Mouse (Mus musculus) hindbrain, postnatal 0 days (tissue): ENCODE data around the gene Gm49601. TPM values are rescaled to one million over a fixed set of nuclear protein-coding genes. Genes with fewer than 3 reads are reported as not detected.

ENCODE experiments used
- ATAC-seq: fragments of 200-750 bp; cut with Nextera tagmentation; 2 replicates; pipeline ENCODE4 v1.8.0; 2017; ENCODE audit warnings: mild to moderate bottlenecking, moderate TSS enrichment, moderate library complexity
- DNase-seq: peaks from one replicate; pipeline ENCODE4 v3.0.0-alpha.2; 2015; ENCODE audit warnings: low spot score
- H3K27ac ChIP-seq: fragments of 300-500 bp; sonication (generic); 2 replicates; pipeline ENCODE4 v1.5.1; 2014; ENCODE audit warnings: mild to moderate bottlenecking
- H3K27me3 ChIP-seq: fragments of 300-500 bp; sonication (generic); 2 replicates; pipeline ENCODE4 v1.6.1; 2014; ENCODE audit warnings: low read length, mixed read lengths; ENCODE audit not compliant: insufficient read depth
- H3K36me3 ChIP-seq: fragments of 300-500 bp; sonication (generic); 2 replicates; pipeline ENCODE4 v1.6.1; 2014; ENCODE audit warnings: low read length, mixed read lengths; ENCODE audit not compliant: insufficient read depth
- H3K4me1 ChIP-seq: fragments of 300-500 bp; sonication (generic); 2 replicates; pipeline ENCODE4 v1.6.1; 2014; ENCODE audit warnings: antibody characterized with exemption, low read length, mixed read lengths; ENCODE audit not compliant: insufficient read depth
- H3K4me2 ChIP-seq: fragments of 300-500 bp; sonication (generic); 2 replicates; pipeline ENCODE4 v1.6.1; 2014; ENCODE audit warnings: low read depth, mild to moderate bottlenecking, low read length, moderate library complexity, mixed read lengths
- H3K4me3 ChIP-seq: fragments of 300-500 bp; sonication (generic); 2 replicates; pipeline ENCODE4 v1.5.1; 2014; ENCODE audit warnings: low read length
- H3K9ac ChIP-seq: fragments of 300-500 bp; sonication (generic); replicated peaks from 2 replicates; pipeline ENCODE4 v1.6.1; 2014; ENCODE audit warnings: mild to moderate bottlenecking, low read length, moderate library complexity, mixed read lengths
- H3K9me3 ChIP-seq: fragments of 300-500 bp; sonication (generic); 2 replicates; pipeline ENCODE4 v1.6.1; 2016; ENCODE audit warnings: low read length, mixed read lengths
- CTCF ChIP-seq: IDR thresholded peaks from 2 replicates; pipeline ENCODE4 v1.5.1; 2016; ENCODE audit warnings: antibody characterized with exemption, control low read depth, low read depth
- WGBS: fragments of 180-500 bp; shearing (Covaris S2); extraction: QIAGEN DNeasy Blood & Tissue Kit; methylation state at CpG from one replicate; pipeline ENCODE4 v1.1.7; 2014; 5-methylcytosine and 5-hydroxymethylcytosine counted together
- polyA plus RNA-seq: library from polyadenylated mRNA; unstranded; fragments of >200 nt; fragmentation: Nextera tagmentation; extraction: Ambion mirVana; gene quantifications from 2 replicates; pipeline ENCODE4 v1.2.1, GENCODE M21; 2015
- total RNA-seq: library from RNA; depleted of rRNA; stranded (reverse); fragments of >200 nt; gene quantifications from 2 replicates; pipeline ENCODE4 v1.2.3, GENCODE M21; 2014

The Gm49601 gene
- total and polyA plus RNA-seq, 2 experiments from 2014 or later: 3.1 to 24.0 TPM

DNA sequence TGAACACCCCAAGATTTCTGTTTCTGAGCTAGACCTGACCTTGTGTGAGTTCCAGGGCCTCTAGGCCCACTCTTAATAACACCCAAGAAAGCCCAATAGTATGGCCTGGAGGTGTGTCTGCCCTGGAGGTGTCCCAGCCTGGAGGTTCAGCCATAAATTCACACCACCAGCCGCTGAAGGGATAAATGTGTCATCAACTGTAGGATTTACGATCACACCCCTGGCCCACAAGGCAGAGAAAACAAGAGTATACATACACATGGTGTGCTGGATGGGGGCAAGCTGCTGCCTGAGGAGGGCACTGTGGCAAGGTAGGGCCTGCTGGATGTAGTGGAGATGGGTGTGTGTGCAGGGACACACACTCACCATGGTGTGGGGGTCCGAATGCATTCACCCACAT, 12.9 kb downstream of the Gm49601 start:
- Histone ChIP-seq H3K9me3 (no peaks in the 10 kb centered on the region), H3K27ac (no peak overlapping the region), H3K4me2 (no peak overlapping the region), H3K4me3 (no peak overlapping the region), H3K36me3 (no peaks in the 10 kb centered on the region), H3K4me1 (0 out of 2 replicates have a peak, but pooled peaks cover 5% of the 10 kb centered on the region), H3K9ac (no peak overlapping the region), H3K27me3 (0 out of 2 replicates have a peak, but pooled peaks cover 5% of the 10 kb centered on the region)
- ATAC-seq (no peak), DNase-seq (no peak)
- no peak for TF ChIP-seq CTCF
- 97% methylated on average over 3 of the region's 3 CpGs for WGBS

DNA sequence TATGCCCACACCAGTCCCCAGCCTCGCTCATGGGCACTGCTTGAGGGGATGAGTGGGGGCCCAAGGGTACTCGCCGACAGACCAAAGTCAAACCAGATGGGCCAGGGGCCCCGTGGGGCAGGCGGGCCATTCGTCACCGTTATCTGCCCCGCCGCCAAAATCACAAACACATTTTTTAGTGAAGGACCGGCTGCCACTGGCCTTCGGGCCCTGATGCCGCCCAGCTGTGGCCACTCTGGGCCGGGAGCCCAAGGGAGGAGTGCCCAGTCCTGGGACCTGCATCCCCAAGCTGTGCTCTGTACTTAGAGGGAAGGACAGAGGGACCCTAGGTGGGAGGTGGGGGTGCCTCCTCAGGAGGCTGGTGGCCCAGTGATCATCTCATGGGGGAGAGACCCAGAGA, 14.5 kb downstream of the Gm49601 start:
- no peak overlapping the region for H3K4me3 ChIP-seq
- H3K27me3 ChIP-seq: 0 out of 2 replicates have a peak, but pooled peaks cover 5% of the 10 kb centered on the region
- H3K4me2 ChIP-seq: no peak overlapping the region
- 64% methylated on average over 13 of the region's 13 CpGs for WGBS
- H3K9me3 ChIP-seq: no peaks in the 10 kb centered on the region
- TF ChIP-seq CTCF: no peak
- no peak overlapping the region for H3K27ac ChIP-seq
- H3K36me3 ChIP-seq: no peaks in the 10 kb centered on the region
- H3K4me1 ChIP-seq: no peaks in the 10 kb centered on the region
- DNase-seq (no peak), ATAC-seq (no peak)
- H3K9ac ChIP-seq: no peak overlapping the region

- Histone ChIP-seq H3K9ac (no peak overlapping the region), H3K4me3 (no peak overlapping the region), H3K9me3 (no peaks in the 10 kb centered on the region), H3K4me1 (no peaks in the 10 kb centered on the region), H3K36me3 (no peaks in the 10 kb centered on the region), H3K27me3 (0 out of 2 replicates have a peak, but pooled peaks cover 5% of the 10 kb centered on the region), H3K4me2 (no peak overlapping the region), H3K27ac (no peak overlapping the region)
- DNase-seq: no peak
- WGBS: 62% methylated on average over 2 of the region's 2 CpGs
- no peak for TF ChIP-seq CTCF
- no peak for ATAC-seq
These were observed 17.1 kb downstream of the Gm49601 start for GRCm38 (mm10) chr16:18609099-18609498.

DNA sequence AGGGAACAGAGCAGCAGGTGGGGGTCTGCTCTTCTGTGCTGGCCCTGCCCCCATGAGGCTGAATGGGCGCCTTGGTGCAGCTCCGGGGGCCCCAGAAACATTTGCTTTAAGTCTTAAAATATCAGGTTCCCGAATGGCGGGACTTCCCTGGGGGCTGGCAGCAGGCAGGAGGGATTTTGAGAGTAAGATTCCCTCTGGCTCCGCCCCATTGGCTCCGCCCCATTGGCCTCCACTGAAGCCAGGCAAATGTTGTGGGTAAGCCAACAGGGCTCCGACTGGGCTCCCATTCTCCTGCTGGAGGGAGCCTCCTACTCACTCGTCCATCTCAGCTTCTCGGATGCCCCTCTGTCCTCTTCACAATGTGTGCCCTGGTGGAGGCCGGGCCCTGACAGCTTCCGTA, 18.0 kb downstream of the Gm49601 start:
- TF ChIP-seq CTCF: no peak
- H3K4me1 ChIP-seq: no peaks in the 10 kb centered on the region
- no peak overlapping the region for H3K9ac ChIP-seq
- DNase-seq: no peak
- ATAC-seq: no peak
- H3K4me3 ChIP-seq: no peak overlapping the region
- H3K4me2 ChIP-seq: no peak overlapping the region
- no peaks in the 10 kb centered on the region for H3K9me3 ChIP-seq
- H3K36me3 ChIP-seq: no peaks in the 10 kb centered on the region
- WGBS: 8% methylated on average over 11 of the region's 11 CpGs
- no peak overlapping the region for H3K27ac ChIP-seq
- H3K27me3 ChIP-seq: 0 out of 2 replicates have a peak, but pooled peaks cover 5% of the 10 kb centered on the region

- ATAC-seq (no peak), DNase-seq (no peak)
- H3K9me3 ChIP-seq: no peaks in the 10 kb centered on the region
- no peaks in the 10 kb centered on the region for H3K4me1 ChIP-seq
- H3K9ac ChIP-seq: no peak overlapping the region
- 74% methylated on average over 5 of the region's 5 CpGs for WGBS
- TF ChIP-seq CTCF: no peak
- no peak overlapping the region for H3K27ac ChIP-seq
- H3K27me3 ChIP-seq: 0 out of 2 replicates have a peak, but pooled peaks cover 5% of the 10 kb centered on the region
- H3K36me3 ChIP-seq: no peaks in the 10 kb centered on the region
- H3K4me3 ChIP-seq: no peak overlapping the region
- no peak overlapping the region for H3K4me2 ChIP-seq
These were observed 20.5 kb downstream of the Gm49601 start for GRCm38 (mm10) chr16:18605705-18606104.

- Histone ChIP-seq H3K9me3 (no peaks in the 10 kb centered on the region), H3K27me3 (0 out of 2 replicates have a peak, but pooled peaks cover under 1% of the 10 kb centered on the region)
- 55% methylated on average over 8 of the region's 8 CpGs for WGBS
These were observed 21.9 kb downstream of the Gm49601 start for GRCm38 (mm10) chr16:18604267-18604701.

GRCm38 (mm10) chr16:18601447-18601846, 24.8 kb downstream of the Gm49601 start:
- Histone ChIP-seq H3K36me3 (no peaks in the 10 kb centered on the region), H3K4me1 (no peaks in the 10 kb centered on the region), H3K27me3 (no peaks in the 10 kb centered on the region), H3K9ac (no peak overlapping the region), H3K4me3 (no peak overlapping the region), H3K27ac (no peak overlapping the region), H3K4me2 (no peak overlapping the region), H3K9me3 (no peaks in the 10 kb centered on the region)
- DNase-seq: no peak
- 0 out of 2 replicates have a peak, but pooled peaks have one; percentile 10 for ATAC-seq
- no peak for TF ChIP-seq CTCF
- WGBS: 55% methylated on average over 7 of the region's 7 CpGs

More at GRCm38 (mm10) chr16:18604267-18604701, 21.9 kb downstream of the Gm49601 start:
- ATAC-seq: peak; percentile 15; the same call in 1 of the 2 replicates
- H3K27ac ChIP-seq: no peak overlapping the region
- no peak overlapping the region for H3K9ac ChIP-seq
- H3K36me3 ChIP-seq: no peaks in the 10 kb centered on the region
- no peak overlapping the region for H3K4me3 ChIP-seq
- no peaks in the 10 kb centered on the region for H3K4me1 ChIP-seq
- no peak for DNase-seq
- no peak overlapping the region for H3K4me2 ChIP-seq
- TF ChIP-seq CTCF: no peak
